Mouse (Mus musculus) liver, embryonic 15.5 days (tissue): Measurements from ENCODE around the gene Mcm7. TPM values are rescaled to one million over a fixed set of nuclear protein-coding genes. Genes with fewer than 3 reads are reported as not detected.
A peak's percentile ranks its signal among the peaks of the same experiment; 100 is the strongest.

Source experiments
- microRNA counts: library from miRNA; unstranded; fragments of <30 nt; microRNA quantifications from one replicate; lab custom pipeline; 2016
- microRNA-seq: library from miRNA; unstranded; fragments of <30 nt; microRNA quantifications from one replicate; pipeline ENCODE4, GENCODE M21; 2016
- polyA plus RNA-seq: library from polyadenylated mRNA; unstranded; fragments of >200 nt; fragmentation: Nextera tagmentation; extraction: Ambion mirVana; gene quantifications from 2 replicates; pipeline ENCODE4 v1.2.1, GENCODE M21; 2015

The Mcm7 gene
- polyA plus RNA-seq, 1 experiment from 2014 or later = 174 TPM

MicroRNAs within 50 kb of the gene (microRNA counts, 519-probe panel; counts per million panel counts)
- 4,377 counts per million, percentile 87 among the panel's probes with 10 or more counts for microRNA mmu-miR-106b (lab: Ali Mortazavi, UCI)
- microRNA mmu-miR-25 (lab: Ali Mortazavi, UCI) = 5,255 counts per million, percentile 97 among the panel's probes with 10 or more counts
- microRNA mmu-miR-93 (lab: Ali Mortazavi, UCI) = 4,427 counts per million, percentile 88 among the panel's probes with 10 or more counts

Small RNA genes within 50 kb of the gene (microRNA-seq; reads per million reads assigned to microRNA genes)
- gene Mir106b (10,611 reads per million, percentile 93 among the genes with 10 or more reads in this experiment), gene Mir25 (1,084 reads per million, percentile 77 among the genes with 10 or more reads in this experiment), gene Mir93 (21,340 reads per million, percentile 97 among the genes with 10 or more reads in this experiment)

Other genes starting within 250 kb of the Mcm7 start
- gene Gjc3, start 209.3 kb downstream of the Mcm7 start, polyA plus RNA-seq = not detected in 2 replicates
- gene Azgp1, start 190.9 kb downstream of the Mcm7 start, polyA plus RNA-seq = 14.4 and 31.0 TPM in 2 replicates
- gene Smok3a, start 151.2 kb downstream of the Mcm7 start, polyA plus RNA-seq = not detected in 2 replicates
- not detected in 2 replicates for gene Smok3b, start 151.0 kb downstream of the Mcm7 start, polyA plus RNA-seq
- not detected in 2 replicates for gene Smok3c, start 119.2 kb downstream of the Mcm7 start, polyA plus RNA-seq
- 3.7 and 3.8 TPM in 2 replicates for gene Zkscan1, start 87.3 kb downstream of the Mcm7 start, polyA plus RNA-seq
- 14.6 and 16.8 TPM in 2 replicates for gene Zscan21, start 55.5 kb downstream of the Mcm7 start, polyA plus RNA-seq
- 4.2 and 5.1 TPM in 2 replicates for gene Zfp113, start 16.7 kb downstream of the Mcm7 start, polyA plus RNA-seq
- gene Cops6, start 11.4 kb downstream of the Mcm7 start, polyA plus RNA-seq = 159 and 170 TPM in 2 replicates
- 5.3 and 6.0 TPM in 2 replicates for gene Ap4m1, start 420 bp downstream of the Mcm7 start, polyA plus RNA-seq
- 36.8 and 37.9 TPM in 2 replicates for gene Taf6, start 15.0 kb upstream of the Mcm7 start, polyA plus RNA-seq
- 12.7 and 13.4 TPM in 2 replicates for gene Cnpy4, start 15.1 kb upstream of the Mcm7 start, polyA plus RNA-seq
- 2.9 and 3.0 TPM in 2 replicates for gene Mblac1, start 21.9 kb upstream of the Mcm7 start, polyA plus RNA-seq
- gene Nxpe5, start 53.5 kb upstream of the Mcm7 start, polyA plus RNA-seq = 0.08 TPM in 2 replicates
- gene Lamtor4, start 83.1 kb upstream of the Mcm7 start, polyA plus RNA-seq = 35.3 and 36.0 TPM in 2 replicates
- 2.5 and 3.6 TPM in 2 replicates for gene BC037034, start 91.6 kb upstream of the Mcm7 start, polyA plus RNA-seq
- 0.07 and 0.26 TPM in 2 replicates for gene Gal3st4, start 100.4 kb upstream of the Mcm7 start, polyA plus RNA-seq
- gene Gm43720, start 107.5 kb upstream of the Mcm7 start, polyA plus RNA-seq = not detected in 2 replicates
- 0.45 and 0.62 TPM in 2 replicates for gene Gpc2, start 107.6 kb upstream of the Mcm7 start, polyA plus RNA-seq
- 1.3 and 1.8 TPM in 2 replicates for gene Stag3, start 107.8 kb upstream of the Mcm7 start, polyA plus RNA-seq
- 0.53 and 0.78 TPM in 2 replicates for gene Pvrig, start 169.5 kb upstream of the Mcm7 start, polyA plus RNA-seq